ENCODE assay signal across 8 mouse cellular contexts in genomic region chr10:111507460-111508211, GRCm38 (mm10). TPM values are rescaled to one million over a fixed set of nuclear protein-coding genes. Genes with fewer than 3 reads are reported as not detected.
DNase-seq lines count a peak whose midpoint lies in the region; ATAC-seq and TF ChIP-seq lines count a peak whose summit lies in the region.

No protein-coding gene starts in this region.

- under 1% methylated on average over 38 of the region's 38 CpGs for WGBS in forebrain, embryonic 16.5 days
- WGBS in lung, embryonic 15.5 days, result 0% methylated on average over 38 of the region's 38 CpGs
- under 1% methylated on average over 38 of the region's 38 CpGs for WGBS in olfactory bulb, adult 2 months

- no peak for TF ChIP-seq EP300 in CH12.LX (IDR thresholded peaks at IDR 0.05; ENCODE audit: low read length)

- peak in 1 of 2 experiments; percentile 72; a peak in 2 of 4 replicates for TF ChIP-seq CTCF in CH12.LX (conservative IDR thresholded peaks at IDR 0.05 in 1 of 2, IDR thresholded peaks at IDR 0.05 in 1 of 2; ENCODE audit: low read depth in 2 of 2, low read length in 2 of 2)
- TF ChIP-seq CTCF in olfactory bulb, adult 2 months (IDR thresholded peaks at IDR 0.05; ENCODE audit: insufficient read depth, low read depth, low read length), result peak; percentile 42; the same call in 1 of the 2 replicates

- no peak for TF ChIP-seq POLR2A in CH12.LX (IDR thresholded peaks at IDR 0.05; ENCODE audit: low read depth, low read length)
- TF ChIP-seq POLR2A in olfactory bulb, adult 2 months (IDR thresholded peaks at IDR 0.05; ENCODE audit: insufficient read depth, low read depth, low read length), result peak; percentile 23; the same call in 1 of the 2 replicates

- H3K9ac ChIP-seq in CH12.LX (ENCODE audit: insufficient read depth, low read depth), result peak overlapping the region; percentile 52
- H3K9ac ChIP-seq in forebrain, embryonic 16.5 days (replicated peaks; ENCODE audit: low read depth, low read length), result peak overlapping the region; percentile 89
- H3K9ac ChIP-seq in lung, embryonic 15.5 days, result peak overlapping the region; percentile 78

- no peaks in the 10 kb centered on the region for H3K9me3 ChIP-seq in CH12.LX (replicated peaks; ENCODE audit: low read length)
- no peaks in the 10 kb centered on the region for H3K9me3 ChIP-seq in forebrain, embryonic 16.5 days (ENCODE audit: control insufficient read depth, low read length)
- H3K9me3 ChIP-seq in lung, embryonic 15.5 days, result no peaks in the 10 kb centered on the region

- ATAC-seq in cerebellum, adult (ENCODE audit: insufficient number of reproducible peaks, low FRiP score, low TSS enrichment), result peak; percentile 45
- ATAC-seq in forebrain, embryonic 16.5 days, result peak; percentile 18
- ATAC-seq in lung, embryonic 15.5 days (ENCODE audit: borderline replicate concordance, extremely low read depth, low FRiP score, low TSS enrichment), result no peak

- TF ChIP-seq RAD21 in CH12.LX (IDR thresholded peaks at IDR 0.05; ENCODE audit: low read depth, low read length), result peak; percentile 51

- H3K4me3 ChIP-seq in CH12.LX (replicated peaks in 1 of 3; ENCODE audit: low read depth in 2 of 3, low read length in 2 of 3, poor library complexity in 1 of 3), result peak overlapping the region; percentile 62 to 87 (median 82)
- peak overlapping the region; percentile 85 for H3K4me3 ChIP-seq in forebrain, embryonic 16.5 days (replicated peaks; ENCODE audit: low read length)
- H3K4me3 ChIP-seq in lung, embryonic 15.5 days, result peak overlapping the region; percentile 65
- peak overlapping the region; percentile 86 for H3K4me3 ChIP-seq in olfactory bulb, adult 2 months (ENCODE audit: insufficient read depth, low read depth, low read length)

- in situ Hi-C loops in CH12.LX (cut with MboI; ENCODE audit: low pct_ligation_motif_present, low pct_unique_long_range_greater_than_20kb, low sequenced_read_pairs), result loop anchor here (10.0 to 25.0 kb wide), 3 partner anchors 130 to 417 kb away; no protein-coding TSS in a partner anchor

- dilution Hi-C loops in CH12.LX (cut with MboI; ENCODE audit: extremely low pct_ligation_motif_present, extremely low pct_unique_long_range_greater_than_20kb, low sequenced_read_pairs), result no loop called here

- H3K4me1 ChIP-seq in CH12.LX (ENCODE audit: control insufficient read depth in 1 of 2, insufficient read depth in 2 of 2), result peaks cover 9 to 48% of the 10 kb centered on the region in 2 experiments; a peak in 3 of 4 replicates
- H3K4me1 ChIP-seq in forebrain, embryonic 16.5 days (replicated peaks; ENCODE audit: control insufficient read depth, insufficient read depth, low read length), result peaks cover 28% of the 10 kb centered on the region
- peaks cover 55% of the 10 kb centered on the region for H3K4me1 ChIP-seq in lung, embryonic 15.5 days
- H3K4me1 ChIP-seq in olfactory bulb, adult 2 months (ENCODE audit: control insufficient read depth, insufficient read depth, low read length), result peaks cover 9% of the 10 kb centered on the region

- peak; percentile 58 for DNase-seq in CH12.LX (ENCODE audit: extremely low read depth)
- peak; percentile 72 for DNase-seq in heart, postnatal 4 days
- DNase-seq in layer of hippocampus, adult 8-10 months (ENCODE audit: low spot score in 2 of 2), result peak; percentile 32 to 47
- DNase-seq in thymus, postnatal 0 days (ENCODE audit: low spot score), result peak; percentile 75

- H3K79me2 ChIP-seq in CH12.LX (replicated peaks; ENCODE audit: control insufficient read depth, extremely low read depth, insufficient read depth, poor library complexity, severe bottlenecking), result peaks cover 13% of the 10 kb centered on the region

- H3K4me2 ChIP-seq in CH12.LX (ENCODE audit: insufficient read depth, low read depth, poor library complexity, severe bottlenecking), result peak overlapping the region; percentile 91
- H3K4me2 ChIP-seq in forebrain, embryonic 16.5 days (ENCODE audit: low read length), result peak overlapping the region; percentile 96
- H3K4me2 ChIP-seq in lung, embryonic 15.5 days, result peak overlapping the region; percentile 69

- H3K27me3 ChIP-seq in CH12.LX (replicated peaks), result no peaks in the 10 kb centered on the region
- no peaks in the 10 kb centered on the region for H3K27me3 ChIP-seq in forebrain, embryonic 16.5 days (replicated peaks; ENCODE audit: control insufficient read depth, insufficient read depth, low read length)
- H3K27me3 ChIP-seq in lung, embryonic 15.5 days, result no peaks in the 10 kb centered on the region

- peak overlapping the region; percentile 7; the same call in 1 of the 2 replicates for H3K27ac ChIP-seq in CH12.LX (ENCODE audit: insufficient read depth, low read depth)
- H3K27ac ChIP-seq in forebrain, embryonic 16.5 days (ENCODE audit: low read length), result peak overlapping the region; percentile 92
- H3K27ac ChIP-seq in lung, embryonic 15.5 days, result peak overlapping the region; percentile 94
- H3K27ac ChIP-seq in olfactory bulb, adult 2 months (ENCODE audit: insufficient read depth, low read depth, low read length), result peak overlapping the region; percentile 93

- no peaks in the 10 kb centered on the region for H3K36me3 ChIP-seq in CH12.LX (replicated peaks in 1 of 2; ENCODE audit: control insufficient read depth in 1 of 2, insufficient read depth in 1 of 2, low read length in 1 of 2)
- no peaks in the 10 kb centered on the region for H3K36me3 ChIP-seq in forebrain, embryonic 16.5 days (ENCODE audit: control insufficient read depth, insufficient read depth)
- no peaks in the 10 kb centered on the region for H3K36me3 ChIP-seq in lung, embryonic 15.5 days

TF ChIP-seq in CH12.LX, 34 proteins besides CTCF, POLR2A, EP300 and RAD21:
- TF ChIP-seq TCF12 (IDR thresholded peaks at IDR 0.05; ENCODE audit: low read depth, low read length), result 0 out of 2 replicates have a peak, but pooled peaks have one; percentile 24
- TF ChIP-seq E2F4 (IDR thresholded peaks at IDR 0.05; ENCODE audit: insufficient replicate concordance, low read depth, low read length), result no peak
- no peak for TF ChIP-seq KAT2A (IDR thresholded peaks at IDR 0.05; ENCODE audit: insufficient replicate concordance, low read length)
- no peak for TF ChIP-seq MAFK (IDR thresholded peaks at IDR 0.05; ENCODE audit: insufficient replicate concordance, low read length)
- 0 out of 2 replicates have a peak, but pooled peaks have one; percentile 9 for TF ChIP-seq ETS1 (conservative IDR thresholded peaks at IDR 0.05; ENCODE audit: low read depth, low read length)
- TF ChIP-seq IRF4 (IDR thresholded peaks at IDR 0.05; ENCODE audit: low read depth, low read length), result 0 out of 2 replicates have a peak, but pooled peaks have one; percentile 36
- TF ChIP-seq BHLHE40 (IDR thresholded peaks at IDR 0.05; ENCODE audit: low read depth, low read length), result peak; percentile 90
- no peak for TF ChIP-seq RCOR1 (conservative IDR thresholded peaks at IDR 0.05; ENCODE audit: low read depth, low read length)
- TF ChIP-seq MXI1 (IDR thresholded peaks at IDR 0.05; ENCODE audit: low read depth, low read length), result peak; percentile 78
- TF ChIP-seq JUN (IDR thresholded peaks at IDR 0.05; ENCODE audit: insufficient read depth, low read depth, low read length), result no peak
- no peak for TF ChIP-seq NRF1 (IDR thresholded peaks at IDR 0.05; ENCODE audit: low read depth, low read length)
- TF ChIP-seq MAZ (IDR thresholded peaks at IDR 0.05; ENCODE audit: low read depth, low read length), result peak; percentile 42; the same call in 1 of the 2 replicates
- TF ChIP-seq SMC3 (IDR thresholded peaks at IDR 0.05; ENCODE audit: low read depth, low read length), result peak; percentile 71
- peak; percentile 94 for TF ChIP-seq CHD1 (IDR thresholded peaks at IDR 0.05; ENCODE audit: low read depth, low read length)
- no peak for TF ChIP-seq JUND (conservative IDR thresholded peaks at IDR 0.05; ENCODE audit: low read depth, low read length)
- peak; percentile 80 for TF ChIP-seq UBTF (IDR thresholded peaks at IDR 0.05; ENCODE audit: low read depth, low read length)
- peak; percentile 12; the same call in 1 of the 2 replicates for TF ChIP-seq NELFE (IDR thresholded peaks at IDR 0.05; ENCODE audit: low read depth, low read length)
TF ChIP-seq in CH12.LX: peak in this region for 10.

RNA-seq across cellular contexts. Expression of gene Phlda1, which starts 1.6 kb away (rescaled TPM):
- 1.9 and 2.5 TPM in 2 replicates for total RNA-seq in CH12.LX (2012; rRNA removed)
- total RNA-seq in CH12.LX (2014; rRNA removed), result 0.99 and 2.1 TPM in 2 replicates
- 7.0 and 11.6 TPM in 2 replicates for polyA plus RNA-seq in CH12.LX (2012; ENCODE audit: insufficient read length, low read depth)
- polyA plus RNA-seq in forebrain, embryonic 16.5 days (2015; fragmentation: Nextera tagmentation; extraction: Ambion mirVana), result 24.4 and 25.3 TPM in 2 replicates
- total RNA-seq in heart, postnatal 4 days (2021), result 10 to 100 TPM; 33.7 to 35.1 TPM
- total RNA-seq in layer of hippocampus, adult 8-10 months (2022), result 10 to 100 TPM; 18.7 to 22.0 (median 20.2) TPM
- polyA plus RNA-seq in lung, embryonic 15.5 days (2015; fragmentation: Nextera tagmentation; extraction: Ambion mirVana), result 113 and 116 TPM in 2 replicates
- not detected in 2 replicates for polyA plus RNA-seq in olfactory bulb, adult 2 months (2012; ENCODE audit: insufficient read depth, insufficient read length, low replicate concordance, missing spikeins)
- 61.1 and 64.1 TPM in 2 replicates for polyA plus RNA-seq in thymus, postnatal 0 days (2015; fragmentation: Nextera tagmentation; extraction: Ambion mirVana)

RNA-seq across cellular contexts. Expression of gene Nap1l1, which starts 34.6 kb away (rescaled TPM):
- total RNA-seq in CH12.LX (2012; rRNA removed) (196 and 231 TPM in 2 replicates), CH12.LX (2014; rRNA removed) (360 and 392 TPM in 2 replicates)
- 1,279 and 1,342 TPM in 2 replicates for polyA plus RNA-seq in CH12.LX (2012; ENCODE audit: insufficient read length, low read depth)
- 199 and 215 TPM in 2 replicates for polyA plus RNA-seq in forebrain, embryonic 16.5 days (2015; fragmentation: Nextera tagmentation; extraction: Ambion mirVana)
- total RNA-seq in heart, postnatal 4 days (2021), result 100 to 1,000 TPM; 119 to 120 TPM
- 100 to 1,000 TPM; 154 to 164 (median 156) TPM for total RNA-seq in layer of hippocampus, adult 8-10 months (2022)
- polyA plus RNA-seq in lung, embryonic 15.5 days (2015; fragmentation: Nextera tagmentation; extraction: Ambion mirVana), result 252 and 267 TPM in 2 replicates
- not detected in 2 replicates for polyA plus RNA-seq in olfactory bulb, adult 2 months (2012; ENCODE audit: insufficient read depth, insufficient read length, low replicate concordance, missing spikeins)
- polyA plus RNA-seq in thymus, postnatal 0 days (2015; fragmentation: Nextera tagmentation; extraction: Ambion mirVana), result 222 and 227 TPM in 2 replicates

Comparison
In these comparisons a context has a peak if more than half of its experiments do, and no peak if none do; other contexts are left out.
1. H3K27ac ChIP-seq: peak in every context shown above with its lines; median percentile 94 in lung, embryonic 15.5 days; 93 in olfactory bulb, adult 2 months; 92 in forebrain, embryonic 16.5 days; 7 in CH12.LX.